Mouse (Mus musculus) kidney, adult 11 months (tissue): Measurements from ENCODE around the gene Gja8.

ENCODE experiments used
- DNase-seq: peaks from one replicate; pipeline ENCODE4 v3.0.0; 2022

The Gja8 gene

DNA sequence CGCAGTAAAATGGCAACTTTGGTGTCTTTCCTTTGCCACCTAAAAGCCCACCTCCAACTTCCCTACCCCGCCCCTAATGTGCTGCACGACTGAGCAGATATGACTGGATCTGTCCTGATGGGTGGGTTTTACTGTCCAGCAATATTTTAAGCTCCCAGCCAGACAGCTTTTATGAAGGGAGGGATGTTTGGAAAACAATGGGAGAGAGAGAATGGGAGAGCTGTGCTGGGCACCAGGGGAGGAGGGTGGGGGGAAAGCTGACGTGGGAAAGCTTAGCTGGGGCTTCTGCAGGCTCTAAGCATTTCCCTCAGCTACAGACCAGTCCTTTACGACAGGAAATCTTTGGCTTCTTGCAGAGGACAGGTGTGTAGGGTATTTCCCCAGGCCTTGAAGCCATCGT is at the start of gene Gja8:
Gene Gja8, minus strand, starts transcription at position 101 of the 400 bp plus-strand sequence.
- no peak for DNase-seq

DNA sequence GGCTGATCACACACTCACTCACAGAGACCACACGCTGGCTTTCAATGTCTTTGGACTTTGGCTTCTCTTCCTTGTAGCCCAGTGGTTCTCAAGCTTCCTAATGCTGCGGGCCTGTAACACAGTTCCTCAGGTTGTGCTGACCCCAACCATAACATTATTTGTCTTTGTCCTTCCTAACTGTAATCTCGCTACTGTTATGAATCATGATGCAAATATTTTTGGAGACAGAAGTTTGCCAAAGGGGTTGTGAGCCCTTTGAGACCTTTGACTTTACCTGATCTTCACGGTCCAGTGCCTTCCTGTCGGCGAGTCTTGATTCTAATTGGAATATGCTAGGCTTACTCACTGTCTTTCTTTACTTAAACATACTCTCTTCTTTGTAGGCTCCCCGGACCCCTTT is 48.6 kb upstream of the Gja8 start:
- DNase-seq, result no peak

DNA sequence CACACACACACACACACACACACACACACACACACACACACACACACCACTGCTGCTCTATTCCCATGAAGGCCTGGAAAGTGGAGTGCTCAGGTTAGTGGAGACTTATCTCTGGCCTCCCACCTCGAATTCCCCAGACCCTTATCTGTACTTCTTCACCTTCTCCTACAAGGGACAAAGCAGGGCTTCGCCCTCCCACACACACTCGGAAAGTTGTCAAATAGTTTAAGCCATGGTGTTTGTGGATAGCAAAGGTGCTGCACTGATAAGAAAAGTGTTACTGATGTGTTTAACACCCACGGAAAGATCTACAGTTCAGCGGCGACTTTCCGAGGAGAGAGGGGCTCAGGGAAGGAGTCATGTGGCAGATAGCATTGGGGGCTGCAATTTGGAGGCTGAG is 45.2 kb upstream of the Gja8 start:
- DNase-seq, result no peak

DNA sequence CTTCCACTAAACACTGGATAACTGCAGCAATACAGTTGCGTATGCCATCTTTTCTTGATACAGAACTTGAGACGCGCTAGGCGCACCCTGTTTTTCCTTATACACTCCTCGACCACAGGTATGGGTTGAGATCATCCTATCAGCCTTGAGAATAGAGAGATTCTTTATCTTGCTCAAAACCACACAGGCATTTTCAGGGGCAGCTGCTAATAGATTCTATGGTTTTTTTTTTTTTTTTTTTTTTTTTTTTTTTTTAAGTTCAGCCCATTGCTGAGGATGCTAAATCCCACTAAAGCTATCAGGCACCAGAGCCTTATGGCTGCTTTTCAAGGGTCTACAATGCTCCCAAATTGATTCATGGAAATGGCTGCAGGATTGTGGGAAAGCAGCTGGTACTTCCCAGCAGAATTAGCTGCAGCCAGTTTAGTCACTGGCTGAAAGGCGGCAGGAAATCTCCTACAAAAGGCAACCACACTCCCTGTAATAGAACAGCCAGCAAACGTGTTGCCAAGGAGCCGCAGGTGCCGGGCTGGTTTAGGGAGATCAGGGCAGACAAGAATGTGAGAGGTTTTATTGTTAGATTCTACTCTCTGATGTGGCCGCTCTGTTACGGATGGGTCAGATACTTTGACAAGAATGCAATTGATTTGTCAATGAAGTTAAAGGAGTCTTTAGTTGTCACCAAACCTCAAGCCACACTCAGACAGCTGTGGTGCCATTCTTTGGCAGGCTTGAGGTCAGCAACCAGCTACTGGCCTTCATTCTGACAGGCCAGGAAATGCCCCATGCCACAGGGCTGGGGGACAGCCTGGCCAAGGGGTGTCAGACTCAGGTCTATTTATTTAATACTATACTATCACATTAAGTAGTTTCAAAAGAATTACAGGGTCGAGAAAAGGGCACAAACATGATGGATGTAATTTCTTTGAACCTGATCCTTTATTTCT is 37.5 kb upstream of the Gja8 start:
- no peak for DNase-seq

DNA sequence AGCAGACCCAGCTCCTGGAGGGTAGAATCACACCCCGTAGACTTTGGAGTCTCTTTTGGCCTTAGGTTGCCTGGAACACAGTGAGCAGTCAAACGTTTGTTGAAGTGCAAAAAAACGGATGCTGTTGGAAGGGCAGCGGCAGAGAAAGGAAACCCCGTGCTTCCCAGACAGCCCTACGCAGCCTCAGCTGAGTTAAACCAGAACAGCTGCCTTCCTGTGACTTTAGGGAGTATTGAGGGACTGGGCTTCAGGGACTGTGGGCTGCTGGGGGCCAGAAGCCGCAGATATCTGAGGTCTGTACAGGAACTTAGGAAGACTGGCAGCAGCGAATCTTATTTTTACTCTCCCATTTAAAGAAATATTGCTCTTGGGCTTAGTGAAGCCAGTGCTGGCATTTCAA is 34.8 kb upstream of the Gja8 start:
- no peak for DNase-seq

DNA sequence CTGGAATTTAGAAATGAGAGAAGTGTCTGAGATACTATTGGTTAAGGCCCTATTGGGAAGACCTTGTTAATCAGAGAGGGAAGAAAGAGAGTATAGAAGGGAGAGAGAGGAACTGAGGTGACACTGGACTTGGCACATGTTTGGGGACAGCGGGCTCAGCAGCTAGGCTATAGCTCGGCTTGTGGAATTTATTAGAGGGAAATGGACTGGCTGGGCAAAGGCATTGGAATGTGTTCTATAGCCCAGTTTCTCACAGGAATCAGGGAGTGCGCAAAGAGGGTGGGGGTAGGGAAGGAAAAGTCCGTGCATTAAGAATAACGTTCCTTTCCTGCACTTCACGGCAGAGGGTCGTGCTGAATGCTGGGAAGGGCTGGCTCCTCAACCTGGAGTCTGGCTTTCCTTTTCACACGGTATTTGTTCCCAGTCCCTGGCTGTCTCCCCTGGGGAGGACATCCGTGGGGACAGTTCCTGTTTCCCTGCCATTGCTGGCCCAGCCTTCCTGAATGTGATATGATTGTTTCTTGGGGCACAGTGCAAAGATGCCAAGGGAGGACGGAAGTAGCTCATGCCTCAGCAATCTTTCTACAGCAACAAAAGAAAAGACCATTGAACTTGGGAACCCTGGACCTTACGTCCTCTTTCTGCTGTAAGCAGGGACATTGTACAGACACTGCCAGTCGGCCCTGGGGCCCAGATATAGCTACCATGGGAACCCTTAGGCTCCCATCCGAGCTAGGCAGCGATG is 27.8 kb upstream of the Gja8 start:
- peak; percentile 6 for DNase-seq

DNA sequence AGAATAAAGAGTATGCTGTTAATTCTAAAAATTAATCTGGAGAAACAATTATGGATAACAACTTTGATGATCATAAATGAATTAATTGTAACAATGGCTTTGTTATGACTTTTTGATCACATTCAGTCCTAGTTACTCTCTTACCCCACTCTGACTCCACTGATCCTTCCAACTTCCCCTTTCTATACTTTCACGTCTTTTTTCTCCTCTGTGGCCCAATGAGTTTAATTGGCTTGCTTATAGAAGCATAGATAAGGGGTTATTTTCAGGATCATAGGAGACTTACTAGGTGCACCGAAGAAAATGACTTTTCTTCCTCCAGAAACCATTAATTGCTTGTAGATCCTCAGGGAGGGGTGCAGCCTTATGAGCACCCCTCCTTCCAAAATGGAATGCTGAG is 16.9 kb upstream of the Gja8 start:
- DNase-seq, result no peak

DNA sequence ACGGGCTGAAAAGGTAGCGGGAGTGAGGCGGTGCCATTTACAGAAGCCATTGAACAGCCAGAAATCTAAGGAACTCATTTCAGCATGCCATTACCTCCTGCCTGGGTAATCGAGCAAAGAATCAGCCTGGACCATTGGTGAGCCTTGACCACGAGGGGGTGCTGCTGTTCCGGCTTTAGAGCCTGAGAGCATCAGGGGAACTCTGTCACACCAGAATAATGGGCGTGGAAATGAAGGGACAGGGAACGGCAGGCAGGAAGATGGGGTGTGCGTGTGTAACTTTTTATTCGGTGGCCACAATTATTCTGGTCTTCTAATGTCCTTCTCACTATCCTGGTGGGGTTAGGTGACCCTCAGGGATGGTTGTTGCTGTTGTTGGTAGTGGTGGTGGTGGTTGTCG is 12.9 kb upstream of the Gja8 start:
- DNase-seq, result peak; percentile 59

DNA sequence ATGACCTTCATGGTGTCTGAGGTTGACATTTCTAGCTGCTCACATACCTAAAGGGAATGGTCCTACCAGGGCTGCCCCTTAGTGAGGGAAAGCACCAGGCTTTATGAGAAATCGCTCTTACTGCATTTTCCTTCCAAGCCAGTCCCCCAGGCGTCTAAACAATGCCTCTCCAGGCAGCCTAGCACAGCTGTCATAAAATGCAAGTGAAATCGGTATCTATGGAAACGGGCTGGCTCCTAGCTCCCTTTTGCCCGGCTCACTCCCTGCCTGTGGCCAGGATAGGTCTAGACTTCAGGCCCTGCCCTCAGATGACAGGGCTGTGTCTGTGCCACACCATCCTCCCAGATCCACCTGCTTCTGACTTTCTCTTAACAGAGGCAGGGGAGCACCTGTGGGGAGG is 11.8 kb upstream of the Gja8 start:
- no peak for DNase-seq

DNA sequence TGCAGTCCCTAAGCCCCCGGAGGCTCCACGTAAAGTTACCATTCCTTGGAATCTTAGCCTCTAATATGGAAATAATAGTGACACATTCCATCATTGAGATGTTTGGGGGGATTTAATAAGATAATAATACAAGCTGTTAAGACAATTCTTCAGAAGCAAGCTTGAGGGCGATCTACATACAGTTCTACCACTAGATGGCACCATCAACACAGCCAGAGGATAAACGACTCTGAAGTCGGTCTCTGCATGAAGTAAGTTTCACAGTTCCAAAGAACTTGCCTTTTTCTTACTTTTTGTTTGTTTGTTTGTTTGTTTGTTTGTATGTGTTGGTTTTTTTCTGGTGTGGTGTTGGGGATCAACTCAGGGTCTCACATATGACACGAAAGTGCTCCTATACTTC is 10.4 kb upstream of the Gja8 start:
- DNase-seq, result no peak

DNA sequence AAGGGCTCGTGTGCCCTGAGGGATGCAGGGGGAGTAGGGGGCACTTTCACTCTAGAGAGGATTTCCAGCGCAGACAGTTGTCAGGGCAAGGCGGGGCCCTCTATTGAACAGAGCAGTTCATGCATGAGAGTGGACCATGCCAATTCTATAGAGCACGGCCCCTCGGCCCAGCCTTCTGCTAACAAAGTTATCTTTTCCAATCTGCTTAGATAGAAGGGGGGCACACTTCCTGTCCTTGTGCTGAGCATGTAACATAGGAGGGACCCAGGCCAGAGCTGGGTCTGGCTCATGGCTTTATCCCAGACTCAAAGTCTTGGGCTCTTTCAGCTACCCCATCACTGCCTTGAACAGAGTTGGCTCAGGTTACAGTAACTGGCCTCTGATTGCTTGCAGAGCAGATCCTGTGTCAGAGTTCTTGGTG is 5.5 kb upstream of the Gja8 start:
- DNase-seq, result no peak

DNA sequence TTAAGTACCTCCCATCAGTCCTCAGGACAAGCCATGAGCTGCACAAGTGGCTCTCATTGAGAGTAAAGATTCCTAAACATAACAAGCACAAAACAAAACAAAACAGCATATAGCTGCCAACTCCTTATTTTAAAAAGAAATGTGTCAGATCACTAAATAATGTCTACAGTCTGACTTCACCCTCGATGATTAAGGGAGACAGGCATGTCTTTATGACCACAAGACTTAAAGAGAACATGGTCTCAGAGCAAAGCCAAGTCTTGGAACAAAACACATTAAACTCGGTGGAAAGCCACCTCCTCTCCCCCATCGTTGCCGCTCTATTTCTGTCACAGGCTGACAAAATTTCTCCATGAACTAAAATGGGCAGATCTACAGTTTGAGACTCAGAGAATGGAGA is 1.2 kb downstream of the Gja8 start:
- no peak for DNase-seq

DNA sequence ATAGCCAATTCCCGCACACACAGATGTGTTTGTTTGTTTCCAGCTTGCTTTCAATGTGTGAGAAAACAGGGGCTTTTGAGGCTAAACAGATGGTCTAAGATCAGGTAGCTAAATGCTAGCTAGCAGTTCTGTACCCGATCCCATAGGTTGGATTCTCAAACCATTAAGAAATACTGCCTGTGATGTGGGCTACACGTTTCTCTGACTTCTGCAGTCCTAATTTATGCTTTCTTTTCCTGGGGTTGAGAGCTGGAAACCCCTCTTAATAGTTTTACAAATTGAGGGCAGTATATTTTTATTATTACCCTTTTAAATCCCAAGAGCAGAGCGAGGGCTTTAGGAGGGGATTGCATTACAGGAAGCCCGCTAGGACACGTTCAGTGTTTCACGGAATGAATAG is 4.8 kb downstream of the Gja8 start:
- no peak for DNase-seq

DNA sequence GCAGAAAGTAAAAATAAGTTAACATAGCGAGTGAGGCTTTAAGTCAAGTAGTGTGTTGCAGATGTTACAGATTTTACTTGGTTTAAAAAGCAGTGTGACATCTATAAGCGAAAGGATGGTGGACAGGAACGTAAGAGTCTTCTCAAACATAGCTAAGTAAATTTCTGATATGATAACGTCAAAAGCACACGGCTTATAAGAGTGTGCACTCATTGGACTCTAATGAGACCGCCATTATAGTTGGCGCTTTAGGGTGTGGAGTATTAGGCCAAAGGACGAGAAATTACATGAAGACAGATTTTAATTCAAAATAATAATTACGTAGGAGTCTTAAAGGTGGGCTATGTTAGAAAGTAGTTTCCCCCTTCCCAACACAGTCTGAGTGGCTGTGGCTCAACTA is 20.2 kb downstream of the Gja8 start:
- no peak for DNase-seq

DNA sequence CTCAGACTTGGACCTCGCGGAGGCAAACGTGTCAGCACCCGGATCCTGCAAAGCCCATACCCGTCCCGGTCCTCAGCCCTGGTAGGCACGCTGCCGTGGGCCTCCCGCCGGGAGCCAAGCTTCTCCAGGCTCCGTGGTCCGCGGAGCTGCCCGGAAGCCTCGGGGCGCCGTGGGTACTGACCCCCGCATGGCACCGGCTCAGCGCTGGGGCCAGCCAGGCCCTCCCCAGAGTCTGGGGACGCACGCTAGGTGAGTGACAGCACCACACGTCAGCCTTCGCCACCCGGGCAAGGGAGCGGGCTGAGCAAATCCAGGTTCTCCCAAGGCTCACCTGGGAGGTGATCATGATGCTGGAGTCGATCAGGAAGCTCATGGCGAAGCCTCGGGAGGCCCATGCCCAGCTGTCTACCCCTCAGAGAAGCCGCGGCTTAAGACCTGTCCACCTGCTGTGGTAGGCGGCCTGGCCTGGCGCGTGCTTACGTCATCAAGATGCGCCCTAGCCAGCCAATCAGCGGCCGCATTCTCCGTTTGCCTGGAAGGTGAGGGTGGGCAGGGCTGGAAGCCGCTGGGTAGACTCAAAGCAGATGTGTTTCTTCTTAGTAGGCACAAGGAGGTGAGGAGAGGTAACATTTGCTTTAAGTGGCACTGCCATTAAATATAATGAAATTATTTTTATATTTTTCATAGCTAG is 20.8 kb downstream of the Gja8 start, which contains the start of gene Gpr89:
Gene Gpr89, minus strand, starts transcription at position 496 of the 691 bp plus-strand sequence.
- peak; percentile 95 for DNase-seq

DNA sequence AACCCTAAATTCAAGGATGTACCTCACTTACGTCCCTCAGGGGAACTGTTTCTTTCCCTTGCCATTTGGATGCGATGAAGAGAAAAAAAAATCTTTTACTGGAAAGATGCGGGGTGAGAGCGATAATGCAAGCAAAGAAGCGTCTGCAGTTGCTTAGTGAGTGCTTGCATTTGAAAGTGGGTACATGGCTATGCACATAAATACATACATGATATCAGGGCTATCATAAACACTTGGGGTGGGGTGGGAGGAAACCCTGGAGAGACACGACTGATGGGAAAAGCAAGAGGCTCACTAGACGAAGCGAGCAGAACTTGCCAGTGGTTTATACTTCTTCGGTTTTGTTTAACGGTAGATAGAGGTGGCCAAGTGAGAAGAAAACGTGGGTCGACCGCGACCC is 21.4 kb downstream of the Gja8 start, which contains the start of gene Gja5:
Gene Gja5, plus strand, starts transcription at position 301 of the 400 bp plus-strand sequence.
- no peak for DNase-seq

DNA sequence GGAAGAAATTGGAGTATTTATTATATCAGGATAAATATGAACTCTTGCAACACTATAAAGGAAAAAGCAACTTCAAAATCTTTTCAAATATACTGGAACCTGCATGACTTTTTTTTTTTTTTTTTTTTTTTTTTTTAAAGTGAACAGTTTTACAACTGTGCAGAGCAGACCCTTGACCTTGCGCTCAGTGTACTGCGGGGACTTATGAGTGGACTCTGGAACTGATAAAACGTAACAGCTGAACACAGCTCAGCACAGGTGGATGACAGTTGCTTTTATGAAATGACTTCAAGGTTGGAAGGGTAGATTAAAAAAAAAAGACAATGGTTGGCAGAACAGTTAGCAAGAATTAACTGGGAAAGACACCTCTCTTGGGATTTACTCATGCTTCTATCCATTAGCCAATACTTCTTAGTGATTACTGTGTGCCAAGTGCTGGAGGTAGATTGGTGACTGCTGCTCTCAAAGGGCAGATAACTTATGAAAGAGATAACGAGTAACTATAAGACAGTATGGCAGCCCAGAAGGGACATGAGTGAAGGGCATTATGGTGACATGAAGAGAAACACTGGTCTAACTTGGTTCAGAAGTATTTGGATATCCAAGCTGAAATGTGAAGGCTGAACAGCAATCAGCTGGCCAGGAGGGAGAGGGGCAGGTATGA is 23.4 kb downstream of the Gja8 start:
- DNase-seq, result no peak

DNA sequence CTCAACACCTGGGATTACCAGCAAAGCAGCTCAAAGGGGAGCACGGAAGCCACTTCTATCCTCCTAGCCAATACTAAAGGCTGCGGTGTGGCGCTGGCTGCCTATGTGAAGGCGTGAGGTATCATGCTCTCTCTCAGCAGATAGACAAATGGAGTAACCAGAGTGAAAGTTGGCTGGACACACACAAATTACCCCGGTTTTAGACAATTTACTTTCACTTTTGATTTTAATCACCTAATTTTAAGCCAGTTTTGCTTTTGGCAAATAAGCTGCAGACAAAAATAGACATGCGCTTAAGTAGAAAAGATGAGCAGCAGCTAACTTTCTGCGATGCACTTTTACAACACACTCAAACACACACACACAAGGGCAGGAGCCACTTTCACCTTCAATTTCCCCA is 42.1 kb downstream of the Gja8 start:
- no peak for DNase-seq

DNA sequence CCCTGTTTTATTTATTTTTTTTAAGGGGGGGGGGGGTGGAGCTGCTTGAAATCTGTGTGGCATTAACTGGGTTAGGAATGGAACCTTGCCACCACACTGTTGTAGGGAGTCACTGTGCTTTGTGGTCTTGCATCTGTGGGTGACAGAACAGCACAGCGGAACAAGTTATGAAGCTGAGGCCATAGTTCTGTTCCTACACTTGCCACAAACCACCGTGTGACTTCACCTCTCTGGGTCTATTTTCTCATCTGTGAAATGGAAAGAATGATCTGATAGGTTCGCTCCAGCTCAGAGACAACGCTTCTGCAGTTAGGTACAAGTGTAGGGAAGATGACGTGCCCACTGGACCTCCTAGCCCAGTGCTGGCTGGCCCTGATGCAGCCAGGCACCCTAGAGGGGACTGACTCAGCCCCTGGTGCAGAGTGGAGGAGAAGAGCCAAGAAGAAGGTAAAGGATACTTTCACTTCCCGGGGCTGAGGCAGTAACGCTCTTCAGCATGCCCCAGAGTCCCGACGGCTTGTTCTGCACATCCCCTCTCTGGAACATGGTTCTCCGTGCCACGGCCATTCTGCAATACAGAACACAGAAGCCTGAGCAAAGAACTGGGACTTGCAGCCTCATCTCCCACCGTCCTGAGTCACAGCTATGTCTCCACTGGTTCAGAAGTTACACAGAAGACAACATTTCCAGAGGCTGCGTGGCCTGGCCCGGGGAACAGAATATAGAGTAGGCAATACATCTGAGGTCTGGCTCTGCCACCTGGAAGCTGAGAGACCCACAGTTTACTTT is 43.6 kb downstream of the Gja8 start:
- DNase-seq, result no peak

DNA sequence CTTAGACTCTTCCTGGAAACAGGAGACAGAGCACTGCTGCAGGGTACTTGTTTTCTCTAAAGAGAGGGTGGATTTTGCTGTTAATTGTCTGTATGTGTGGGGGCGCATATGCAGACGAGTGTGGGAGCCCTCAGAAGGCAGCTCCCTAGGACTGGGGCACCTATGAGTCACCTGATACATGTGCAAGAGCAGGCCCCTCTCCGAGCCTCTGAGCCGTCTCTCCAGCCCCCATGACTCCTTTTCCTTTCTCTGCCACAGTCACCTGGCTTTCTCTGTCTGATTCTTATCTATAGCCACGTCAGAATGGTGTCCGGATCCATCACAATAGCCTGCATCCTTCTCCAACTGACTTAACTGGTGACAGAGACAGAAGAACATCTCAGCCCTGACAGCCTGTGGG is 44.3 kb downstream of the Gja8 start:
- no peak for DNase-seq

DNA sequence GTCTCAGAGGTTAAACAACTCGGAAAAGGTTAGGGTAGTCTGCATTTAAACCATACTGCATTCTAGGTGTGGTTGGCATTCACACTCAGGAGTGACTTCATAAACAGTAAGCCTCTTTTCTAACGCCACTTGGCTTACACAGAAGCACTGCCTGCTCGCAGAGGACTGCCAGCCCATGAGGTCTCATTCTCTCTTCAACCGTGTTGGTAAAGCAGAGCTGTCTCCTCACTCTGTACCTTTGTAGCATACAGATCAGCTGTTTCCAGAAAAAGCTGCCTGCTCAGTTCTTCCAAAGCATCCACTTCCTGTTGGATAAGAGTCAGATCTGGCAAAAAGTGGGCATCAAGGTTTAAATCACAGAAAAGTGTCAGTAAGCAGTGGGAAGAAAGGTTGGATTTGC is 45.4 kb downstream of the Gja8 start:
- no peak for DNase-seq

DNA sequence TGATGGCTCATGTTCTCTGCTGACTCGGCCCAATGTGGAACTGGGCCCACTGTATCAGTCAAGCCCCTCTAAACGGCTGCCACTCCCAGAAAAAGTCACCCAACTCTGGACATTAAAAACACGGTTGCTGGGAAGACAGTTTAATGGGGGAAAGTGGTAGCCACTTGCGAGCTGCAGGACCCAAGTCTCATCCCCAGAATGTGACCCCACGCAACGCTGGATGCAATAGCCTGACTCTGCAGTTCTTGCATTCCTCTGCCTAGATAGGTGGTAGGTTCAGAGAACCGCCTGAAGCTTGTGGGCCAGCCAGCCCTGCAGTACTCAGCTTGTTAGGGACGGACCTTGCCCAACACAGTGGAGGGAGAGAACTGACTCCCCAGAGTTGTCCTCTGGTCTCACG is 46.3 kb downstream of the Gja8 start:
- DNase-seq, result peak; percentile 47
